Mouse (Mus musculus) lung, postnatal 0 days (tissue): ENCODE measurements around the gene Rell1.

ENCODE experiments used
- CTCF ChIP-seq: IDR thresholded peaks from 2 replicates; pipeline ENCODE4 v1.5.1; 2016; ENCODE audit warnings: antibody characterized with exemption, mild to moderate bottlenecking
- EP300 ChIP-seq: IDR thresholded peaks from 2 replicates; pipeline ENCODE4 v1.6.1; 2016; ENCODE audit warnings: antibody characterized with exemption, mild to moderate bottlenecking, control low read depth

- TF ChIP-seq CTCF (no peak), EP300 (0 out of 2 replicates have a peak, but pooled peaks have one; percentile 11)
These were observed 897 bp upstream of the Rell1 start for GRCm38 (mm10) chr5:63969476-63970112.
